Mouse (Mus musculus) hindbrain, embryonic 10.5 days (tissue): ENCODE measurements at regions not wholly inside any gene's neighbourhood (a gene's known extent, or its start where the extent isn't known, plus 50 kb on each side); places are given as distances from the start of the nearest gene placed in this dataset.

Experiments used
- DNase-seq: peaks from one replicate; pipeline ENCODE4 v3.0.0-alpha.2; 2017; ENCODE audit warnings: low spot score
- H3K27ac ChIP-seq: fragments of 300-500 bp; sonication (generic); 2 replicates; pipeline ENCODE4 v1.5.1; 2016; ENCODE audit warnings: mild to moderate bottlenecking, moderate library complexity
- H3K27me3 ChIP-seq: fragments of 300-500 bp; sonication (generic); 2 replicates; pipeline ENCODE4 v1.6.1; 2016; ENCODE audit warnings: mild to moderate bottlenecking; ENCODE audit not compliant: poor library complexity, insufficient read depth, severe bottlenecking
- H3K36me3 ChIP-seq: fragments of 300-500 bp; sonication (generic); 2 replicates; pipeline ENCODE4 v1.6.1; 2016; ENCODE audit warnings: mild to moderate bottlenecking, moderate library complexity
- H3K4me1 ChIP-seq: fragments of 300-500 bp; sonication (generic); replicated peaks from 2 replicates; pipeline ENCODE4 v1.6.1; 2016; ENCODE audit warnings: mild to moderate bottlenecking
- H3K4me3 ChIP-seq: fragments of 300-500 bp; sonication (generic); 2 replicates; pipeline ENCODE4 v1.5.1; 2016; ENCODE audit warnings: mild to moderate bottlenecking, moderate library complexity
- H3K9me3 ChIP-seq: fragments of 300-500 bp; sonication (generic); 2 replicates; pipeline ENCODE4 v1.6.1; 2016; ENCODE audit warnings: mild to moderate bottlenecking, moderate library complexity
- WGBS: fragments of 180-500 bp; shearing (Covaris S2); methylation state at CpG from one replicate; pipeline ENCODE4 v1.1.7; 2016; 5-methylcytosine and 5-hydroxymethylcytosine counted together

GRCm38 (mm10) chr12:58423581-58423980, 154.5 kb upstream of the Clec14a start:
- no peaks in the 10 kb centered on the region for H3K36me3 ChIP-seq
- H3K27me3 ChIP-seq, result no peaks in the 10 kb centered on the region
- no peak overlapping the region for H3K4me3 ChIP-seq
- WGBS, result 52% methylated on average over 1 of the region's 1 CpGs
- no peak for DNase-seq
- no peak overlapping the region for H3K27ac ChIP-seq
- H3K9me3 ChIP-seq, result no peaks in the 10 kb centered on the region
- no peaks in the 10 kb centered on the region for H3K4me1 ChIP-seq

DNA sequence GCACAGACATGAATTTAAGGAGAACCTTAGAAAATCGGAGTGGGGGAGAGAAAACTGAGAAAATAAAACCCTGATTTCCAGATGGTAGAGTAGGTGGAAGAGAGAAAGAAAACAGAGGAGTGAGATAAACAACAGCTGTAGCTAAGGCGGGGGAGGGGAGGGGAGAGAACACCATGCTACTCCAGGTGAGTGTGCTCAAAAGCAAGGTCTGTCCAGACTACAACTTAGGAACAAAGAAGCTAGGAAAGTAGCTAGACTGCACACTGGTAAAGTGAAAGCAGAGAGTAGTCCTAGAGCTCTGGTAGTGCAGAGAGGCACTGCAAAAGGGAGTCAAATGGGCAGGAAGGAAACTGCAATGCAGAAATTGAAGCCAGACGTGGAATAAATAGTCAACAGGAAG, 132.8 kb upstream of the Clec14a start:
- H3K4me3 ChIP-seq, result no peak overlapping the region
- no peak for DNase-seq
- no peak overlapping the region for H3K27ac ChIP-seq
- no peaks in the 10 kb centered on the region for H3K4me1 ChIP-seq
- WGBS, result 69% methylated on average over 3 of the region's 3 CpGs
- no peaks in the 10 kb centered on the region for H3K36me3 ChIP-seq
- H3K9me3 ChIP-seq, result no peaks in the 10 kb centered on the region
- no peaks in the 10 kb centered on the region for H3K27me3 ChIP-seq

DNA sequence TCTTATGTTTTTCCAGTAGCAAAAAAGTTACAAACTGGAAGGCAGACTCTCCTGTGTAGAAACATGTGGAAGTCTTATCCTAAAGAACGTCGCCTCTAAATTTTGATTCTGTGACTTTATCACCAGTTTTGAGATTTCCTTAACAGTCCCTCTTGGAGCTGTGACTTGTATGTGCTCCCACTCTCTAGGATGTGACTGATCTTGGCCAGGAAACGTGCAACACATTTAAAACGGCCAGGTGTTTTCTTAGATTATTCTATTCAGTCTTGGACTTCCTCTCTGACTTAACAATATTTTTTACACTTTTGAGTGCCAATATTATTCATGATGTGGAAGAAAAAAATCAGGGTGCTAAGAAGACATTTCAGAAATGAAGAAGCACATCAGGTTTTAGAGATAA, 91.2 kb upstream of the Clec14a start:
- Histone ChIP-seq H3K4me3 (no peak overlapping the region), H3K4me1 (no peaks in the 10 kb centered on the region), H3K9me3 (no peaks in the 10 kb centered on the region), H3K36me3 (no peaks in the 10 kb centered on the region), H3K27ac (no peak overlapping the region), H3K27me3 (no peaks in the 10 kb centered on the region)
- WGBS, result 89% methylated on average over 4 of the region's 4 CpGs
- no peak for DNase-seq

DNA sequence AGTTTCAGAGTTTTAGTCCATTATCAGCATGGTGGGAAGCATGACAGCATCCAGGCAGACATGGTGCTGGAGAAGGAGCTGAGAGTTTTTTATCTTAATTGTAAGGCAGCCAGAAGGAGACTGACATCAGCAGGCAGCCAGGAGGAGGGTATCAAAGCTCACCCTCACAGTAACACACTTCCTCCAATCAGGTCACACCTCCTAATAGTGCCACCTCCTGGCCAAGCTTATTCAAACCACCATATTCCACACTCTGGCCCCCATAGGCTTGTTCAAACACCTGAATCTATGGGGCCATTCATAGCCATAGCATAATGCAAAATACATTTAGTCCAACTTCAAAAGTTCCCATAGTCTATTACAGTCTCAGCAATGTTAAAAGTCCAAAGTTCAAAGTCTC, 65.1 kb upstream of the Clec14a start:
- H3K9me3 ChIP-seq, result no peaks in the 10 kb centered on the region
- H3K27ac ChIP-seq, result no peak overlapping the region
- no peaks in the 10 kb centered on the region for H3K36me3 ChIP-seq
- no peaks in the 10 kb centered on the region for H3K27me3 ChIP-seq
- 0 out of 2 replicates have a peak, but pooled peaks cover 4% of the 10 kb centered on the region for H3K4me1 ChIP-seq
- no peak overlapping the region for H3K4me3 ChIP-seq
- DNase-seq, result no peak

DNA sequence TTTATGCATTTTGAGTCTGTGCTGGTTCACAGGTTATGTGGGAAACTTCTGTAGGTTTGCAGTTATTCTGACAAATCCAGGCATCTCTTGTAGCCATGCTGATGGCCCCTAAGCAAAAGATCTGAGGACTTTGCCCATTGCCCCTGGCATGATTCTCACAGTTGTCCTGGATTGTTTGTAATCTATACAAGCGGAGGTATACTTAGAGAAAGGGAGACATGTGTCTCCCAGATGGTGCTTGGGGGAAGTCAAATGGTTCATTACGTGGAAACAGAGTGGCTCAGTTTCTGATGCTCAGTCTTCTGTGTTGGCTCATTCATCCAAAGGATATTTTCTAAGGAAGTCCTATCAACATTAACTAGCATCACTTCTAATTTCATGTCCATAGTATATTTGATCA, 60.8 kb upstream of the Clec14a start:
- Histone ChIP-seq H3K27me3 (no peaks in the 10 kb centered on the region), H3K4me3 (no peak overlapping the region), H3K9me3 (no peaks in the 10 kb centered on the region), H3K4me1 (no peaks in the 10 kb centered on the region), H3K36me3 (no peaks in the 10 kb centered on the region), H3K27ac (no peak overlapping the region)
- DNase-seq, result no peak
- 71% methylated on average over 2 of the region's 2 CpGs for WGBS

DNA sequence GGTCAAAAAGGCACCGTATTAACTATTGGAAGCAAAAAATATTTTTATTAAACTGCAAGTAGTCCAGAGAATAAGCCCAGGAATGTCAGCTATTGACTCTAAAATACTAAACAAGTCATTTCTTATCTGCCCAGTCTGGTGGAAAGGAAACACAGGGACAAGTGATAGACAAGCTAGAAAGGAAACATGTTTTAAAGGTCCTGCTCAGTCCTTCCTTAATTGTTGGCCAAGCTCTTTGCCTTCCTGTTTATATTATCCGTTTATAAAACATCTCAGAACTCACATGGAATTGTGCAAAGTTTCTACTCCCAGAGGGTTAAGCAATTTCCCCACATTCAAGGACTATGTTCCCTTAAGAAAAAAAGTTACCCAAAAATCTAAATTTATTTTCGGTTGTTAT, 54.9 kb upstream of the Clec14a start:
- DNase-seq, result no peak
- H3K36me3 ChIP-seq, result no peaks in the 10 kb centered on the region
- 82% methylated on average over 3 of the region's 3 CpGs for WGBS
- H3K4me3 ChIP-seq, result no peak overlapping the region
- H3K9me3 ChIP-seq, result no peaks in the 10 kb centered on the region
- no peak overlapping the region for H3K27ac ChIP-seq
- H3K4me1 ChIP-seq, result no peaks in the 10 kb centered on the region
- H3K27me3 ChIP-seq, result no peaks in the 10 kb centered on the region
